Mouse (Mus musculus) bone marrow, adult 2 months (tissue): ENCODE data around the gene Tfip11.

Source experiments
- CTCF ChIP-seq: fragments of 200-500 bp; IDR thresholded peaks from 2 replicates; pipeline ENCODE4 v1.5.1; 2011; ENCODE audit warnings: low read length, control low read depth; ENCODE audit not compliant: control insufficient read depth, insufficient read depth
- POLR2A ChIP-seq: fragments of 200-500 bp; IDR thresholded peaks from 2 replicates; pipeline ENCODE4 v1.6.1; 2011; ENCODE audit warnings: low read depth, mild to moderate bottlenecking, control low read depth, low read length, borderline replicate concordance; ENCODE audit not compliant: control insufficient read depth

DNA sequence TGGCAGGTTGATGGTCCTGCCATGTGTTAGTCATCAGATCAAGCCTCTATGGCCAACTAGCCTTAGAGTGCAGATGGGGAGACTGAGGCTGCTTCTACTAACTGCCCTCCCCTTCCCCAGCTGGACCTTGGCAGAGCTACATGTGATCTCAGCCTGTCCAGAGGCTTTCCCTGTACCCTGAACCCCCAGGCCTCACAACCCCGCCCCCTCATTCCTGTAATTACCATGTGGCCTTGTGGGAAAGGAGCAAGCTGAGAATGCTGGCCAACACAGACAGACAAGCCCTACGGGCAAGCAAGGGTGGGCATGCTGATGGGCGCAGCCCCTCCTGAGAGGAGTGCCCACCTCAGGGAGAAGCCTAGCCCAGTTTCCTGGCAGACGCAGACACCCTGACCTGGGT lies 31.5 kb upstream of the Tfip11 start:
- no peak for TF ChIP-seq CTCF
- TF ChIP-seq POLR2A = no peak
